Mouse (Mus musculus) liver, embryonic 16.5 days (tissue): ENCODE data around the gene Sclt1. TPM values are rescaled to one million over a fixed set of nuclear protein-coding genes. Genes with fewer than 3 reads are reported as not detected.

Experiments used
- polyA plus RNA-seq: library from polyadenylated mRNA; unstranded; fragments of >200 nt; fragmentation: Nextera tagmentation; extraction: Ambion mirVana; gene quantifications from 2 replicates; pipeline ENCODE4 v1.2.1, GENCODE M21; 2015

Gene Sclt1
- polyA plus RNA-seq, 1 experiment from 2014 or later = 4.2 TPM

Other genes starting within 250 kb of the Sclt1 start
- gene Jade1, start 186.8 kb downstream of the Sclt1 start, polyA plus RNA-seq = 6.5 and 6.8 TPM in 2 replicates
- 4.5 and 5.7 TPM in 2 replicates for gene D3Ertd751e, start 97 bp upstream of the Sclt1 start, polyA plus RNA-seq